Mouse (Mus musculus): ENCODE results near the gene Lcmt1. TPM values are rescaled to one million over a fixed set of nuclear protein-coding genes. Genes with fewer than 3 reads are reported as not detected.

Gene Lcmt1
- 63.5 and 69.8 TPM in 2 replicates for polyA plus RNA-seq (2014; fragmentation: Nextera tagmentation; extraction: Ambion mirVana)

- ATAC-seq (ENCODE audit: insufficient read depth, low FRiP score, low TSS enrichment) (peak; percentile 95), DNase-seq (ENCODE audit: low spot score) (peak; percentile 97)
- peak within 1 kb of the TSS; percentile 93 for H3K27ac ChIP-seq (ENCODE audit: low read depth, low read length)
- H3K9ac ChIP-seq (ENCODE audit: low read length): peak within 1 kb of the TSS; percentile 74
- H3K4me3 ChIP-seq (ENCODE audit: low read depth, low read length): peak within 1 kb of the TSS; percentile 80
- WGBS: 0% methylated on average over 59 of the region's 64 CpGs
- no peaks in the 10 kb centered on the region for H3K9me3 ChIP-seq (ENCODE audit: control insufficient read depth, low read length)
- peak within 1 kb of the TSS; percentile 90 for H3K4me2 ChIP-seq (ENCODE audit: low read depth)
- no peaks in the 10 kb centered on the region for H3K27me3 ChIP-seq (ENCODE audit: control insufficient read depth, insufficient read depth, low read length)
- peaks cover 14% of the 10 kb centered on the region for H3K4me1 ChIP-seq (ENCODE audit: control insufficient read depth, insufficient read depth, low read length)
- no peaks in the 10 kb centered on the region for H3K36me3 ChIP-seq (ENCODE audit: control insufficient read depth, insufficient read depth, low read length)
Measured at GRCm38 (mm10) chr7:123369759-123370481, at the start of gene Lcmt1, which contains the start of gene Arhgap17. Lcmt1 (plus strand) TSS chr7:123369784. Arhgap17 (minus strand) TSS chr7:123369915.

DNA sequence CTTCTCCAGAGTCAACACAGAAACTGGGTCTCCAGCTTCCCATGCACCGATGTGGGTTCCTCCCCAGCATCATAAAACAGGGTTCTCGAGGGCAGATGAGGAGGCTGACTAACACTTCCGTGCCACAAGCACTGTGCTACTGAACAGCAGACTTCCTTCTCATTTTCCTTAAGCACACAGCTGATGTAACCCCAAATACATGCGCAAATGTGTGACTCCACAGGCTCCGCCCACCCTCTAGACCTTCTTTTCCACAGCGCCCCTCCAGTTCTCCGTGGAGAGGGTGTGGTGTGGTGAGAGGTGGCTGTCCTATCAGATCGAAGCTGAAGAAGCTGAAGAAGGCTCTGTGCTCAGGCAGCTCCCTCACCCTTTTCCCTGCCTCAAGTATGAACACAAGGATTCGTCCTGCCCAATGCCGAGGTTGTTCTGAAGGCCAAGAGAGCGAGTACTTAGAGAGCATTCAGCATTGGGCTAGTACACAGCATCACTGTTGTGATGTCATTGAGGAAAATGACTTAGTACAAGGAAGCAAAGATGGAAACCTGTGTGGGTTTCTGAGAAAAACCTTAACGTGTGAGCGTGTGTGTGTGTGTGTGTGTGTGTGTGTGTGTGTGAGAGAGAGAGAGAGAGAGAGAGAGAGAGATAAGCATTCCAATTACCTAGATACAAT is 47.0 kb upstream of the Lcmt1 start:
- H3K9me3 ChIP-seq (ENCODE audit: control insufficient read depth, low read length): no peaks in the 10 kb centered on the region
- H3K4me1 ChIP-seq (ENCODE audit: control insufficient read depth, insufficient read depth, low read length): no peaks in the 10 kb centered on the region
- no peak overlapping the region for H3K4me2 ChIP-seq (ENCODE audit: low read depth)
- 88% methylated on average over 13 of the region's 13 CpGs for WGBS
- H3K36me3 ChIP-seq (ENCODE audit: control insufficient read depth, insufficient read depth, low read length): peaks cover 4% of the 10 kb centered on the region; the same call in 1 of the 2 replicates
- H3K9ac ChIP-seq (ENCODE audit: low read length): no peak overlapping the region
- no peak overlapping the region for H3K4me3 ChIP-seq (ENCODE audit: low read depth, low read length)
- DNase-seq (ENCODE audit: low spot score) (no peak), ATAC-seq (ENCODE audit: insufficient read depth, low FRiP score, low TSS enrichment) (no peak)
- H3K27me3 ChIP-seq (ENCODE audit: control insufficient read depth, insufficient read depth, low read length): no peaks in the 10 kb centered on the region
- H3K27ac ChIP-seq (ENCODE audit: low read depth, low read length): no peak overlapping the region

DNA sequence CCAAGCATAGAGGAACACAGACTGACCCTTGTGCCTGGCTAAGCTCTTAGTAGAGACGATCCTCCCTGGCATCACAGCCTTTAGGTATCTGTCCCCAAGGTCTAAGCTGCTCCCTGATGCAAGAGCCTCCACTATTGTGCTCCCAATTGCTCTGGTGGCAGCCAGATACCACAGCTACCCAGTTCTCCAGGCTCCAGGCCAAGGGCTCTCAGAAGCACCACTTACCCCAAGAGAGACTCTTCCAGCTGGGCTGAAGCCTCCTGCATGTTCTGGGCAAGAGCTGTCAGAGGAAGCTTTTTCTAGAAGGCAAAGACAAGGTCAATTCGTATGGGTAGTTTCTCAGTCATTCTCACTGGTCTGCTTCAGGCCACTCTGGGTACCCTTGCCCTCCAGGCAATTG is 46.2 kb upstream of the Lcmt1 start:
- H3K27ac ChIP-seq (ENCODE audit: low read depth, low read length): no peak overlapping the region
- H3K4me1 ChIP-seq (ENCODE audit: control insufficient read depth, insufficient read depth, low read length): no peaks in the 10 kb centered on the region
- DNase-seq (ENCODE audit: low spot score) (no peak), ATAC-seq (ENCODE audit: insufficient read depth, low FRiP score, low TSS enrichment) (no peak)
- no peaks in the 10 kb centered on the region for H3K9me3 ChIP-seq (ENCODE audit: control insufficient read depth, low read length)
- no peaks in the 10 kb centered on the region for H3K27me3 ChIP-seq (ENCODE audit: control insufficient read depth, insufficient read depth, low read length)
- no peak overlapping the region for H3K4me3 ChIP-seq (ENCODE audit: low read depth, low read length)
- no peak overlapping the region for H3K4me2 ChIP-seq (ENCODE audit: low read depth)
- H3K9ac ChIP-seq (ENCODE audit: low read length): no peak overlapping the region
- peaks cover 4% of the 10 kb centered on the region; the same call in 1 of the 2 replicates for H3K36me3 ChIP-seq (ENCODE audit: control insufficient read depth, insufficient read depth, low read length)
- WGBS: 86% methylated on average over 2 of the region's 2 CpGs

GRCm38 (mm10) chr7:123324105-123324504 is 45.5 kb upstream of the Lcmt1 start:
- DNase-seq (ENCODE audit: low spot score) (no peak), ATAC-seq (ENCODE audit: insufficient read depth, low FRiP score, low TSS enrichment) (no peak)
- Histone ChIP-seq H3K4me3 (ENCODE audit: low read depth, low read length) (no peak overlapping the region), H3K27ac (ENCODE audit: low read depth, low read length) (no peak overlapping the region), H3K27me3 (ENCODE audit: control insufficient read depth, insufficient read depth, low read length) (no peaks in the 10 kb centered on the region), H3K9me3 (ENCODE audit: control insufficient read depth, low read length) (no peaks in the 10 kb centered on the region), H3K9ac (ENCODE audit: low read length) (no peak overlapping the region), H3K4me2 (ENCODE audit: low read depth) (no peak overlapping the region), H3K4me1 (ENCODE audit: control insufficient read depth, insufficient read depth, low read length) (no peaks in the 10 kb centered on the region), H3K36me3 (ENCODE audit: control insufficient read depth, insufficient read depth, low read length) (peaks cover 4% of the 10 kb centered on the region; the same call in 1 of the 2 replicates)
- WGBS: 96% methylated on average over 1 of the region's 1 CpGs

- no peak overlapping the region for H3K27ac ChIP-seq (ENCODE audit: low read depth, low read length)
- H3K4me3 ChIP-seq (ENCODE audit: low read depth, low read length): no peak overlapping the region
- H3K9me3 ChIP-seq (ENCODE audit: control insufficient read depth, low read length): no peaks in the 10 kb centered on the region
- no peak for DNase-seq (ENCODE audit: low spot score)
- no peak for ATAC-seq (ENCODE audit: insufficient read depth, low FRiP score, low TSS enrichment)
- no peaks in the 10 kb centered on the region for H3K4me1 ChIP-seq (ENCODE audit: control insufficient read depth, insufficient read depth, low read length)
- no peak overlapping the region for H3K4me2 ChIP-seq (ENCODE audit: low read depth)
- no peak overlapping the region for H3K9ac ChIP-seq (ENCODE audit: low read length)
- H3K36me3 ChIP-seq (ENCODE audit: control insufficient read depth, insufficient read depth, low read length): peaks cover 4% of the 10 kb centered on the region; the same call in 1 of the 2 replicates
- H3K27me3 ChIP-seq (ENCODE audit: control insufficient read depth, insufficient read depth, low read length): no peaks in the 10 kb centered on the region
- 94% methylated on average over 5 of the region's 5 CpGs for WGBS
Measured at GRCm38 (mm10) chr7:123326062-123326461, 43.5 kb upstream of the Lcmt1 start.

DNA sequence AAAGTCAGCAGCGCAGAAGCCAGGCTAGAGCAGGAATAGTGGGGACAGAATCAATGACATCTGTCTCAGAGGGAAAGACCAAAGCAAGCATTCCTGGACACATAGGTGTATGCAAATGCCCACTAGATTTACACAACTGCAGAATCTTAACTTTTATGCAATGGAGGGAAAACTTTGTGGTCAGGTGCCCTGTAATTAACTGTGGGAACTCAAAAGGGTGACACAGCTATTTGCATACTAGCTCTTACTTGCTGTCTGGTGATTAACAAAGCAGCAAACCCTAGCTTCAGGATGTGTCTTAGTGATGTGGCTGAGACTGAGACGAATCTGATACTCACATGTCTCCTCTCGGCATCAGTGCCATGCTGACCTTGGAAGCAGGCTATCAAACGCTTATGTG is 42.7 kb upstream of the Lcmt1 start:
- no peak overlapping the region for H3K9ac ChIP-seq (ENCODE audit: low read length)
- no peak for ATAC-seq (ENCODE audit: insufficient read depth, low FRiP score, low TSS enrichment)
- no peak overlapping the region for H3K27ac ChIP-seq (ENCODE audit: low read depth, low read length)
- no peaks in the 10 kb centered on the region for H3K27me3 ChIP-seq (ENCODE audit: control insufficient read depth, insufficient read depth, low read length)
- 89% methylated on average over 4 of the region's 4 CpGs for WGBS
- no peak overlapping the region for H3K4me3 ChIP-seq (ENCODE audit: low read depth, low read length)
- no peaks in the 10 kb centered on the region for H3K4me1 ChIP-seq (ENCODE audit: control insufficient read depth, insufficient read depth, low read length)
- no peaks in the 10 kb centered on the region for H3K9me3 ChIP-seq (ENCODE audit: control insufficient read depth, low read length)
- H3K36me3 ChIP-seq (ENCODE audit: control insufficient read depth, insufficient read depth, low read length): peaks cover 2% of the 10 kb centered on the region; the same call in 1 of the 2 replicates
- no peak overlapping the region for H3K4me2 ChIP-seq (ENCODE audit: low read depth)
- DNase-seq (ENCODE audit: low spot score): no peak

DNA sequence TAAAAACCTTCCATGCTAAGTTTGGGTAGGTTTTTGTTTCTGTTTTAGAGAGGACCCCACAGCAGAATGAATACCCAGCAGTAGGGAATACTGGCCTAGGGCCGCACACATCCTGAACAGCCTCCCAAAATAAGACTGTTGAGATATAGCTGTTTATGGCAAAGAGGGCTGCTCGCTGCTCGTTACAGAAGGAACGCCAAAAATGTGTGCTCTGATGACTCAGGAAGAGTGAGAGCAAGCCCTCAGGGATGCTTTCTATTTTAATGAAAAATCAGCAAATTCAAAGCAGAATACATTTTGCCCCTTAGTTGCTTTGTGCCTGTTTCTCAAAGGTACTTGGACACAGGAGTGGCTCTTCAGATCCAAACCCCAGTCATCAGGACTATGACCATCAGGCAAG is 41.7 kb upstream of the Lcmt1 start:
- ATAC-seq (ENCODE audit: insufficient read depth, low FRiP score, low TSS enrichment) (no peak), DNase-seq (ENCODE audit: low spot score) (no peak)
- Histone ChIP-seq H3K4me1 (ENCODE audit: control insufficient read depth, insufficient read depth, low read length) (no peaks in the 10 kb centered on the region), H3K9ac (ENCODE audit: low read length) (no peak overlapping the region), H3K4me3 (ENCODE audit: low read depth, low read length) (no peak overlapping the region), H3K27me3 (ENCODE audit: control insufficient read depth, insufficient read depth, low read length) (no peaks in the 10 kb centered on the region), H3K27ac (ENCODE audit: low read depth, low read length) (no peak overlapping the region), H3K4me2 (ENCODE audit: low read depth) (no peak overlapping the region), H3K36me3 (ENCODE audit: control insufficient read depth, insufficient read depth, low read length) (peaks cover 2% of the 10 kb centered on the region; the same call in 1 of the 2 replicates), H3K9me3 (ENCODE audit: control insufficient read depth, low read length) (no peaks in the 10 kb centered on the region)
- 91% methylated on average over 4 of the region's 4 CpGs for WGBS

- no peaks in the 10 kb centered on the region for H3K9me3 ChIP-seq (ENCODE audit: control insufficient read depth, low read length)
- H3K27me3 ChIP-seq (ENCODE audit: control insufficient read depth, insufficient read depth, low read length): no peaks in the 10 kb centered on the region
- H3K27ac ChIP-seq (ENCODE audit: low read depth, low read length): no peak overlapping the region
- no peak overlapping the region for H3K9ac ChIP-seq (ENCODE audit: low read length)
- ATAC-seq (ENCODE audit: insufficient read depth, low FRiP score, low TSS enrichment) (no peak), DNase-seq (ENCODE audit: low spot score) (no peak)
- H3K4me2 ChIP-seq (ENCODE audit: low read depth): no peak overlapping the region
- H3K36me3 ChIP-seq (ENCODE audit: control insufficient read depth, insufficient read depth, low read length): no peaks in the 10 kb centered on the region
- no peaks in the 10 kb centered on the region for H3K4me1 ChIP-seq (ENCODE audit: control insufficient read depth, insufficient read depth, low read length)
- WGBS: 92% methylated on average over 9 of the region's 9 CpGs
- H3K4me3 ChIP-seq (ENCODE audit: low read depth, low read length): no peak overlapping the region
Measured at GRCm38 (mm10) chr7:123330506-123330905, 39.1 kb upstream of the Lcmt1 start.

GRCm38 (mm10) chr7:123336322-123336721 is 33.3 kb upstream of the Lcmt1 start:
- Histone ChIP-seq H3K4me3 (ENCODE audit: low read depth, low read length) (no peak overlapping the region), H3K27ac (ENCODE audit: low read depth, low read length) (no peak overlapping the region), H3K4me2 (ENCODE audit: low read depth) (no peak overlapping the region), H3K9ac (ENCODE audit: low read length) (no peak overlapping the region), H3K36me3 (ENCODE audit: control insufficient read depth, insufficient read depth, low read length) (no peaks in the 10 kb centered on the region), H3K9me3 (ENCODE audit: control insufficient read depth, low read length) (no peaks in the 10 kb centered on the region), H3K27me3 (ENCODE audit: control insufficient read depth, insufficient read depth, low read length) (no peaks in the 10 kb centered on the region), H3K4me1 (ENCODE audit: control insufficient read depth, insufficient read depth, low read length) (no peaks in the 10 kb centered on the region)
- ATAC-seq (ENCODE audit: insufficient read depth, low FRiP score, low TSS enrichment) (no peak), DNase-seq (ENCODE audit: low spot score) (no peak)
- WGBS: 43% methylated on average over 1 of the region's 1 CpGs

Data from neural tube, embryonic 11.5 days (tissue).